Comparison of ENCODE assay signal across 8 mouse cellular contexts in the genomic region with DNA sequence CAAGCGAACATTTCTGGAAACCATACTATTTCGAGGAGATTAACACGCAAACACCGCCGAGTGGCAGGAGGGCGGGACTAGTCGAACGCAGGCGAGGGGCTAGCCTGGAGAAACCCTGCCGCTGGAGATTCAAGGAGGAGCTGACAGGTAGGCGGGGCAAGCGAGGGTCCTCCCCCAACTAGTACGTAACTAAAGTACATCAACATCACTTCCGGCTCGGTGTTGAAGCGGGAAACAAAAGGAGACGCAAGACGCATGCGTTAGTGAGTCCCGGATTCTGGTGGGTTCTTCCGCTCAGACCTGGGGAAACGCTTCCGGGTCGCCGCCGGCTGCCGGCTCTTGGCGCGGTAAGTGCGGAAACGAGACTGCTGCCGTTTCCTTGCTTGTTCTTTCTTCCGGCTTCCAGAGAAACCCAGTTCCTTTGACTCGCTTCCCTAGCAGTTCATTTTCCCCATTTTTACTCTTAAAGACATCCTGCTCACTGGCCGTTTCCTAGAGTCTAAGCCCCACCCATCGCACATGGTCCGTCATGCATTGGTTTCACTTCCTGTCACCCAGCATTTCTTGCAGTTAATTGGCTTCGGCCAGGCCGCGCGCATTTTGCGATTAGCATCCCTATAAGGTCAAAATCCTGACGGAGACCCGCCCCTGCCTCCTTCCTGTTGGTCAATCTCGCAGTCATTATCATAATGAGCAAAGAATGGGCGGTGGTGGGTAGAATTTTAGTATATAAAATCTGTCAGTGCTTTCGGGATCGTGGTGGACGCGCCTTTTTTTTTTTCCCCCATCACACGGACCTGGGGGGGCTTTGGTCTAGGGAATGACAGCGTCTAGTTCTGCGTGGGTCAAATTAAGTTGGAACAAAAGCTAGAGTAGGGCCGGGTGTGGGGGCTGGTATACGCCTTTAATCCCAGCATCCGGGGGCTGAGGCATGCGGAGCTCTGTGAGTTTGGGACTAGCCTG. TPM values are rescaled to one million over a fixed set of nuclear protein-coding genes. Genes with fewer than 3 reads are reported as not detected.
A peak's percentile ranks its signal among the peaks of the same experiment; 100 is the strongest.
DNase-seq lines count a peak whose midpoint lies in the region; ATAC-seq and TF ChIP-seq lines count a peak whose summit lies in the region.

No protein-coding gene starts in this region.

- H3K9me3 ChIP-seq in E14TG2a.4 (ENCODE audit: low read length), result no peaks in the 10 kb centered on the region
- H3K9me3 ChIP-seq in forebrain, embryonic 12.5 days, result no peaks in the 10 kb centered on the region
- H3K9me3 ChIP-seq in heart, postnatal 0 days (replicated peaks; ENCODE audit: control insufficient read depth, low read length), result no peaks in the 10 kb centered on the region
- H3K9me3 ChIP-seq in liver, embryonic 16.5 days (replicated peaks; ENCODE audit: control insufficient read depth, low read length), result no peaks in the 10 kb centered on the region
- H3K9me3 ChIP-seq in neural tube, embryonic 13.5 days, result no peaks in the 10 kb centered on the region

- H3K9ac ChIP-seq in forebrain, embryonic 12.5 days, result peak overlapping the region; percentile 53
- peak overlapping the region; percentile 44 for H3K9ac ChIP-seq in heart, postnatal 0 days (replicated peaks; ENCODE audit: low read depth, low read length)
- peak overlapping the region; percentile 66 for H3K9ac ChIP-seq in liver, embryonic 16.5 days (ENCODE audit: low read depth, low read length)
- peak overlapping the region; percentile 70 for H3K9ac ChIP-seq in neural tube, embryonic 13.5 days

- H3K27me3 ChIP-seq in E14TG2a.4 (ENCODE audit: insufficient read depth, low read length), result no peaks in the 10 kb centered on the region
- H3K27me3 ChIP-seq in forebrain, embryonic 12.5 days, result no peaks in the 10 kb centered on the region; the same call in 1 of the 2 replicates
- no peaks in the 10 kb centered on the region for H3K27me3 ChIP-seq in heart, postnatal 0 days (ENCODE audit: control insufficient read depth, insufficient read depth, low read length)
- H3K27me3 ChIP-seq in liver, embryonic 16.5 days (ENCODE audit: control insufficient read depth, insufficient read depth, low read depth, low read length), result no peaks in the 10 kb centered on the region
- H3K27me3 ChIP-seq in neural tube, embryonic 13.5 days, result 0 out of 2 replicates have a peak, but pooled peaks cover 4% of the 10 kb centered on the region
- H3K27me3 ChIP-seq in testis, adult 2 months (ENCODE audit: control insufficient read depth, insufficient read depth, low read length), result no peaks in the 10 kb centered on the region

- peak overlapping the region; percentile 56 for H3K4me2 ChIP-seq in forebrain, embryonic 12.5 days
- H3K4me2 ChIP-seq in heart, postnatal 0 days (ENCODE audit: low read depth, low read length), result peak overlapping the region; percentile 57
- peak overlapping the region; percentile 71 for H3K4me2 ChIP-seq in liver, embryonic 16.5 days (ENCODE audit: low read depth, low read length)
- peak overlapping the region; percentile 57 for H3K4me2 ChIP-seq in neural tube, embryonic 13.5 days

- peak; percentile 99 for DNase-seq in c-Kit-positive CD71-positive TER-119-positive erythroid progenitor cells, embryonic 14.5 days (ENCODE audit: low spot score)
- peak; percentile 100 for DNase-seq in heart, postnatal 0 days (ENCODE audit: low spot score)
- DNase-seq in kidney, postnatal 4 days, result peak; percentile 95 to 98

- H3K4me1 ChIP-seq in E14TG2a.4 (replicated peaks; ENCODE audit: low read depth, low read length), result peaks cover 62% of the 10 kb centered on the region
- H3K4me1 ChIP-seq in forebrain, embryonic 12.5 days, result peaks cover 11% of the 10 kb centered on the region
- peaks cover 6% of the 10 kb centered on the region; the same call in 1 of the 2 replicates for H3K4me1 ChIP-seq in heart, postnatal 0 days (ENCODE audit: control insufficient read depth, insufficient read depth)
- H3K4me1 ChIP-seq in liver, embryonic 16.5 days (ENCODE audit: control insufficient read depth, low read depth, low read length), result peaks cover 9% of the 10 kb centered on the region
- peaks cover 16% of the 10 kb centered on the region for H3K4me1 ChIP-seq in neural tube, embryonic 13.5 days (replicated peaks)
- peaks cover 2% of the 10 kb centered on the region; the same call in 1 of the 2 replicates for H3K4me1 ChIP-seq in testis, adult 2 months (ENCODE audit: control insufficient read depth, insufficient read depth, low read length)

- peak; percentile 98 for ATAC-seq in forebrain, embryonic 12.5 days (ENCODE audit: low FRiP score)
- ATAC-seq in heart, postnatal 0 days (ENCODE audit: insufficient read depth, low read depth), result peak; percentile 98
- ATAC-seq in liver, embryonic 16.5 days (ENCODE audit: low read depth), result peak; percentile 95
- ATAC-seq in neural tube, embryonic 13.5 days (ENCODE audit: low read depth), result peak; percentile 98

- peak overlapping the region; percentile 85 for H3K4me3 ChIP-seq in E14TG2a.4 (replicated peaks; ENCODE audit: low read length)
- peak overlapping the region; percentile 55 for H3K4me3 ChIP-seq in forebrain, embryonic 12.5 days (replicated peaks)
- peak overlapping the region; percentile 55 for H3K4me3 ChIP-seq in heart, postnatal 0 days (ENCODE audit: low read depth, low read length)
- peak overlapping the region; percentile 72 for H3K4me3 ChIP-seq in liver, embryonic 16.5 days (ENCODE audit: low read depth, low read length)
- peak overlapping the region; percentile 47 for H3K4me3 ChIP-seq in neural tube, embryonic 13.5 days
- H3K4me3 ChIP-seq in testis, adult 2 months (ENCODE audit: control insufficient read depth, low read depth, low read length), result peak overlapping the region; percentile 86

- TF ChIP-seq CTCF in E14TG2a.4 (conservative IDR thresholded peaks at IDR 0.05; ENCODE audit: low read length), result no peak
- TF ChIP-seq CTCF in heart, postnatal 0 days (IDR thresholded peaks at IDR 0.05; ENCODE audit: low read depth), result no peak
- TF ChIP-seq CTCF in testis, adult 2 months (IDR thresholded peaks at IDR 0.05; ENCODE audit: control insufficient read depth, insufficient read depth, insufficient replicate concordance, low read depth, low read length), result no peak

- H3K36me3 ChIP-seq in E14TG2a.4 (ENCODE audit: insufficient read depth, low read length), result peaks cover 39% of the 10 kb centered on the region
- H3K36me3 ChIP-seq in forebrain, embryonic 12.5 days (replicated peaks), result peaks cover 12% of the 10 kb centered on the region; the same call in 1 of the 2 replicates
- peaks cover 3% of the 10 kb centered on the region; the same call in 1 of the 2 replicates for H3K36me3 ChIP-seq in heart, postnatal 0 days (replicated peaks; ENCODE audit: control insufficient read depth, insufficient read depth, low read length)
- no peaks in the 10 kb centered on the region for H3K36me3 ChIP-seq in liver, embryonic 16.5 days (ENCODE audit: control insufficient read depth, insufficient read depth)
- H3K36me3 ChIP-seq in neural tube, embryonic 13.5 days, result peaks cover 12% of the 10 kb centered on the region
- no peaks in the 10 kb centered on the region; the same call in 1 of the 2 replicates for H3K36me3 ChIP-seq in testis, adult 2 months (ENCODE audit: control insufficient read depth, insufficient read depth, low read length)

- TF ChIP-seq EP300 in heart, postnatal 0 days (IDR thresholded peaks at IDR 0.05; ENCODE audit: low read depth), result peak; percentile 90

- peak; percentile 76 for TF ChIP-seq POLR2A in testis, adult 2 months (IDR thresholded peaks at IDR 0.05; ENCODE audit: control insufficient read depth, low read depth, low read length)

- under 1% methylated on average over 57 of the region's 57 CpGs for WGBS in forebrain, embryonic 12.5 days
- under 1% methylated on average over 57 of the region's 57 CpGs for WGBS in heart, postnatal 0 days
- WGBS in liver, embryonic 16.5 days (ENCODE audit: insufficient replicate concordance), result under 1% methylated on average over 57 of the region's 57 CpGs
- WGBS in neural tube, embryonic 13.5 days, result under 1% methylated on average over 57 of the region's 57 CpGs

- peak overlapping the region; percentile 92 for H3K27ac ChIP-seq in forebrain, embryonic 12.5 days
- peak overlapping the region; percentile 82 for H3K27ac ChIP-seq in heart, postnatal 0 days (ENCODE audit: low read depth)
- peak overlapping the region; percentile 85 for H3K27ac ChIP-seq in liver, embryonic 16.5 days (ENCODE audit: low read length)
- H3K27ac ChIP-seq in neural tube, embryonic 13.5 days (replicated peaks), result peak overlapping the region; percentile 84
- peak overlapping the region; percentile 95 for H3K27ac ChIP-seq in testis, adult 2 months (ENCODE audit: control insufficient read depth, insufficient read depth, low read depth, low read length)

RNA-seq across cellular contexts. Expression of gene Lamtor1, which starts 9.3 kb away (rescaled TPM):
- polyA plus RNA-seq in forebrain, embryonic 12.5 days (2016; fragmentation: Nextera tagmentation; extraction: Ambion mirVana), result 129 and 134 TPM in 2 replicates
- total RNA-seq in heart, postnatal 0 days (2014; rRNA removed; ENCODE audit: low replicate concordance), result 126 and 174 TPM in 2 replicates
- 149 and 159 TPM in 2 replicates for polyA plus RNA-seq in heart, postnatal 0 days (2015; fragmentation: Nextera tagmentation; extraction: Ambion mirVana)
- polyA plus RNA-seq in liver, embryonic 16.5 days (2015; fragmentation: Nextera tagmentation; extraction: Ambion mirVana), result 63.7 TPM in 2 replicates
- polyA plus RNA-seq in neural tube, embryonic 13.5 days (2015; fragmentation: Nextera tagmentation; extraction: Ambion mirVana), result 134 and 139 TPM in 2 replicates
- 52.2 and 53.8 TPM in 2 replicates for polyA plus RNA-seq in testis, adult 2 months (2012; rRNA removed)

RNA-seq across cellular contexts. Expression of gene Tomt, which starts 9.8 kb away (rescaled TPM):
- polyA plus RNA-seq in forebrain, embryonic 12.5 days (2016; fragmentation: Nextera tagmentation; extraction: Ambion mirVana), result 0.68 and 0.77 TPM in 2 replicates
- not detected in 2 replicates for total RNA-seq in heart, postnatal 0 days (2014; rRNA removed; ENCODE audit: low replicate concordance)
- 0.08 and 0.12 TPM in 2 replicates for polyA plus RNA-seq in heart, postnatal 0 days (2015; fragmentation: Nextera tagmentation; extraction: Ambion mirVana)
- polyA plus RNA-seq in liver, embryonic 16.5 days (2015; fragmentation: Nextera tagmentation; extraction: Ambion mirVana), result 0.25 and 0.31 TPM in 2 replicates
- polyA plus RNA-seq in neural tube, embryonic 13.5 days (2015; fragmentation: Nextera tagmentation; extraction: Ambion mirVana), result 0.25 and 0.54 TPM in 2 replicates
- 1.4 and 2.0 TPM in 2 replicates for polyA plus RNA-seq in testis, adult 2 months (2012; rRNA removed)

RNA-seq across cellular contexts. Expression of gene Folr1, which starts 25.8 kb away (rescaled TPM):
- polyA plus RNA-seq in forebrain, embryonic 12.5 days (2016; fragmentation: Nextera tagmentation; extraction: Ambion mirVana), result 5.5 and 8.2 TPM in 2 replicates
- total RNA-seq in heart, postnatal 0 days (2014; rRNA removed; ENCODE audit: low replicate concordance), result 1.3 and 81.7 TPM in 2 replicates
- 2.9 and 3.3 TPM in 2 replicates for polyA plus RNA-seq in heart, postnatal 0 days (2015; fragmentation: Nextera tagmentation; extraction: Ambion mirVana)
- polyA plus RNA-seq in liver, embryonic 16.5 days (2015; fragmentation: Nextera tagmentation; extraction: Ambion mirVana), result 0.64 and 1.1 TPM in 2 replicates
- 0.77 and 4.3 TPM in 2 replicates for polyA plus RNA-seq in neural tube, embryonic 13.5 days (2015; fragmentation: Nextera tagmentation; extraction: Ambion mirVana)
- 25.5 and 28.5 TPM in 2 replicates for polyA plus RNA-seq in testis, adult 2 months (2012; rRNA removed)

RNA-seq across cellular contexts. Expression of gene Anapc15, which starts 32.9 kb away (rescaled TPM):
- 93.1 and 96.9 TPM in 2 replicates for polyA plus RNA-seq in forebrain, embryonic 12.5 days (2016; fragmentation: Nextera tagmentation; extraction: Ambion mirVana)
- total RNA-seq in heart, postnatal 0 days (2014; rRNA removed; ENCODE audit: low replicate concordance), result 45.1 and 51.8 TPM in 2 replicates
- polyA plus RNA-seq in heart, postnatal 0 days (2015; fragmentation: Nextera tagmentation; extraction: Ambion mirVana), result 37.7 and 38.7 TPM in 2 replicates
- polyA plus RNA-seq in liver, embryonic 16.5 days (2015; fragmentation: Nextera tagmentation; extraction: Ambion mirVana), result 36.3 and 41.6 TPM in 2 replicates
- polyA plus RNA-seq in neural tube, embryonic 13.5 days (2015; fragmentation: Nextera tagmentation; extraction: Ambion mirVana), result 72.7 and 81.9 TPM in 2 replicates
- 82.5 and 83.4 TPM in 2 replicates for polyA plus RNA-seq in testis, adult 2 months (2012; rRNA removed)

RNA-seq across cellular contexts. Expression of gene Lrrc51, which starts 37.3 kb away (rescaled TPM):
- polyA plus RNA-seq in forebrain, embryonic 12.5 days (2016; fragmentation: Nextera tagmentation; extraction: Ambion mirVana), result 6.5 and 7.3 TPM in 2 replicates
- total RNA-seq in heart, postnatal 0 days (2014; rRNA removed; ENCODE audit: low replicate concordance), result 0.19 and 3.1 TPM in 2 replicates
- polyA plus RNA-seq in heart, postnatal 0 days (2015; fragmentation: Nextera tagmentation; extraction: Ambion mirVana), result 3.0 and 3.9 TPM in 2 replicates
- 1.3 and 2.1 TPM in 2 replicates for polyA plus RNA-seq in liver, embryonic 16.5 days (2015; fragmentation: Nextera tagmentation; extraction: Ambion mirVana)
- polyA plus RNA-seq in neural tube, embryonic 13.5 days (2015; fragmentation: Nextera tagmentation; extraction: Ambion mirVana), result 6.6 and 8.3 TPM in 2 replicates
- 1,236 and 1,353 TPM in 2 replicates for polyA plus RNA-seq in testis, adult 2 months (2012; rRNA removed)

Comparison
In these comparisons a context has a peak if more than half of its experiments do, and no peak if none do; other contexts are left out.
1. Peak in every context shown above with its lines: DNase-seq, ATAC-seq, H3K4me3 ChIP-seq and H3K27ac ChIP-seq.